Mouse (Mus musculus): ENCODE data around the gene Cfap73. TPM values are rescaled to one million over a fixed set of nuclear protein-coding genes. Genes with fewer than 3 reads are reported as not detected.
A peak's percentile ranks its signal among the peaks of the same experiment; 100 is the strongest.

Cfap73 gene
- polyA plus RNA-seq, 1 experiment from 2014 or later, result not detected

GRCm38 (mm10) chr5:120587616-120587926 lies 46.5 kb downstream of the Cfap73 start:
- H3K36me3 ChIP-seq (ENCODE audit: control insufficient read depth, insufficient read depth, low read length), result no peaks in the 10 kb centered on the region
- H3K4me3 ChIP-seq (ENCODE audit: low read depth, low read length), result peak overlapping the region; percentile 69
- 38% methylated on average over 9 of the region's 9 CpGs for WGBS
- H3K4me2 ChIP-seq, result peak overlapping the region; percentile 70
- H3K4me1 ChIP-seq (ENCODE audit: control insufficient read depth, insufficient read depth, low read length), result peaks cover 13% of the 10 kb centered on the region; the same call in 1 of the 2 replicates
- no peak overlapping the region for H3K27ac ChIP-seq (ENCODE audit: low read depth, low read length)
- DNase-seq (ENCODE audit: low spot score, missing footprints) (no peak), ATAC-seq (ENCODE audit: low FRiP score) (no peak)
- peak overlapping the region; percentile 79; the same call in 1 of the 2 replicates for H3K9ac ChIP-seq (ENCODE audit: low read length)
- no peaks in the 10 kb centered on the region for H3K9me3 ChIP-seq (ENCODE audit: control insufficient read depth, low read length)
- no peaks in the 10 kb centered on the region for H3K27me3 ChIP-seq (ENCODE audit: control insufficient read depth, insufficient read depth, low read length)

- Histone ChIP-seq H3K4me3 (ENCODE audit: low read depth, low read length) (no peak overlapping the region), H3K36me3 (ENCODE audit: control insufficient read depth, insufficient read depth, low read length) (no peaks in the 10 kb centered on the region), H3K9ac (ENCODE audit: low read length) (peak overlapping the region; percentile 79; the same call in 1 of the 2 replicates), H3K4me2 (peak overlapping the region; percentile 70), H3K27me3 (ENCODE audit: control insufficient read depth, insufficient read depth, low read length) (no peaks in the 10 kb centered on the region), H3K9me3 (ENCODE audit: control insufficient read depth, low read length) (no peaks in the 10 kb centered on the region), H3K4me1 (ENCODE audit: control insufficient read depth, insufficient read depth, low read length) (peaks cover 13% of the 10 kb centered on the region; the same call in 1 of the 2 replicates), H3K27ac (ENCODE audit: low read depth, low read length) (no peak overlapping the region)
- 10% methylated on average over 17 of the region's 17 CpGs for WGBS
- no peak for DNase-seq (ENCODE audit: low spot score, missing footprints)
- ATAC-seq (ENCODE audit: low FRiP score), result no peak
Measured at GRCm38 (mm10) chr5:120586741-120587615, 47.1 kb downstream of the Cfap73 start.

- Histone ChIP-seq H3K36me3 (ENCODE audit: control insufficient read depth, insufficient read depth, low read length) (no peaks in the 10 kb centered on the region), H3K4me3 (ENCODE audit: low read depth, low read length) (no peak overlapping the region), H3K27me3 (ENCODE audit: control insufficient read depth, insufficient read depth, low read length) (no peaks in the 10 kb centered on the region), H3K4me2 (no peak overlapping the region), H3K9ac (ENCODE audit: low read length) (no peak overlapping the region), H3K4me1 (ENCODE audit: control insufficient read depth, insufficient read depth, low read length) (peaks cover 13% of the 10 kb centered on the region; the same call in 1 of the 2 replicates), H3K27ac (ENCODE audit: low read depth, low read length) (no peak overlapping the region), H3K9me3 (ENCODE audit: control insufficient read depth, low read length) (no peaks in the 10 kb centered on the region)
- WGBS, result 36% methylated on average over 15 of the region's 15 CpGs
- no peak for DNase-seq (ENCODE audit: low spot score, missing footprints)
- ATAC-seq (ENCODE audit: low FRiP score), result no peak
Measured at GRCm38 (mm10) chr5:120584968-120585367, 49.1 kb downstream of the Cfap73 start.

GRCm38 (mm10) chr5:120583511-120583910 lies 50.5 kb downstream of the Cfap73 start:
- Histone ChIP-seq H3K4me3 (ENCODE audit: low read depth, low read length) (no peak overlapping the region), H3K9ac (ENCODE audit: low read length) (no peak overlapping the region), H3K36me3 (ENCODE audit: control insufficient read depth, insufficient read depth, low read length) (no peaks in the 10 kb centered on the region), H3K27me3 (ENCODE audit: control insufficient read depth, insufficient read depth, low read length) (no peaks in the 10 kb centered on the region), H3K4me2 (no peak overlapping the region), H3K27ac (ENCODE audit: low read depth, low read length) (no peak overlapping the region), H3K9me3 (ENCODE audit: control insufficient read depth, low read length) (no peaks in the 10 kb centered on the region), H3K4me1 (ENCODE audit: control insufficient read depth, insufficient read depth, low read length) (peaks cover 16% of the 10 kb centered on the region; the same call in 1 of the 2 replicates)
- no peak for DNase-seq (ENCODE audit: low spot score, missing footprints)
- ATAC-seq (ENCODE audit: low FRiP score), result no peak
- 95% methylated on average over 4 of the region's 4 CpGs for WGBS

GRCm38 (mm10) chr5:120582002-120582401 lies 52.0 kb downstream of the Cfap73 start:
- Histone ChIP-seq H3K27me3 (ENCODE audit: control insufficient read depth, insufficient read depth, low read length) (no peaks in the 10 kb centered on the region), H3K9ac (ENCODE audit: low read length) (no peak overlapping the region), H3K4me3 (ENCODE audit: low read depth, low read length) (no peak overlapping the region), H3K27ac (ENCODE audit: low read depth, low read length) (no peak overlapping the region), H3K36me3 (ENCODE audit: control insufficient read depth, insufficient read depth, low read length) (no peaks in the 10 kb centered on the region), H3K4me1 (ENCODE audit: control insufficient read depth, insufficient read depth, low read length) (peaks cover 8% of the 10 kb centered on the region; the same call in 1 of the 2 replicates), H3K9me3 (ENCODE audit: control insufficient read depth, low read length) (no peaks in the 10 kb centered on the region), H3K4me2 (no peak overlapping the region)
- ATAC-seq (ENCODE audit: low FRiP score) (no peak), DNase-seq (ENCODE audit: low spot score, missing footprints) (no peak)
- 89% methylated on average over 9 of the region's 9 CpGs for WGBS

- Histone ChIP-seq H3K27ac (ENCODE audit: low read depth, low read length) (no peak overlapping the region), H3K36me3 (ENCODE audit: control insufficient read depth, insufficient read depth, low read length) (no peaks in the 10 kb centered on the region), H3K4me3 (ENCODE audit: low read depth, low read length) (no peak overlapping the region), H3K27me3 (ENCODE audit: control insufficient read depth, insufficient read depth, low read length) (no peaks in the 10 kb centered on the region), H3K4me2 (no peak overlapping the region), H3K4me1 (ENCODE audit: control insufficient read depth, insufficient read depth, low read length) (peaks cover 7% of the 10 kb centered on the region; the same call in 1 of the 2 replicates), H3K9ac (ENCODE audit: low read length) (no peak overlapping the region), H3K9me3 (ENCODE audit: control insufficient read depth, low read length) (no peaks in the 10 kb centered on the region)
- ATAC-seq (ENCODE audit: low FRiP score), result no peak
- no peak for DNase-seq (ENCODE audit: low spot score, missing footprints)
- 91% methylated on average over 26 of the region's 26 CpGs for WGBS
Measured at GRCm38 (mm10) chr5:120579898-120580626, 54.0 kb downstream of the Cfap73 start.

GRCm38 (mm10) chr5:120579211-120579897 lies 54.7 kb downstream of the Cfap73 start:
- H3K36me3 ChIP-seq (ENCODE audit: control insufficient read depth, insufficient read depth, low read length), result no peaks in the 10 kb centered on the region
- H3K9me3 ChIP-seq (ENCODE audit: control insufficient read depth, low read length), result no peaks in the 10 kb centered on the region
- H3K4me2 ChIP-seq, result no peak overlapping the region
- WGBS, result 71% methylated on average over 26 of the region's 26 CpGs
- DNase-seq (ENCODE audit: low spot score, missing footprints) (no peak), ATAC-seq (ENCODE audit: low FRiP score) (no peak)
- H3K4me3 ChIP-seq (ENCODE audit: low read depth, low read length), result no peak overlapping the region
- peaks cover 6% of the 10 kb centered on the region; the same call in 1 of the 2 replicates for H3K4me1 ChIP-seq (ENCODE audit: control insufficient read depth, insufficient read depth, low read length)
- no peak overlapping the region for H3K9ac ChIP-seq (ENCODE audit: low read length)
- no peaks in the 10 kb centered on the region for H3K27me3 ChIP-seq (ENCODE audit: control insufficient read depth, insufficient read depth, low read length)
- H3K27ac ChIP-seq (ENCODE audit: low read depth, low read length), result no peak overlapping the region

- Histone ChIP-seq H3K4me3 (ENCODE audit: low read depth, low read length) (no peak overlapping the region), H3K27ac (ENCODE audit: low read depth, low read length) (no peak overlapping the region), H3K4me2 (no peak overlapping the region), H3K9ac (ENCODE audit: low read length) (no peak overlapping the region), H3K27me3 (ENCODE audit: control insufficient read depth, insufficient read depth, low read length) (no peaks in the 10 kb centered on the region), H3K36me3 (ENCODE audit: control insufficient read depth, insufficient read depth, low read length) (no peaks in the 10 kb centered on the region), H3K9me3 (ENCODE audit: control insufficient read depth, low read length) (no peaks in the 10 kb centered on the region), H3K4me1 (ENCODE audit: control insufficient read depth, insufficient read depth, low read length) (peaks cover 6% of the 10 kb centered on the region; the same call in 1 of the 2 replicates)
- WGBS, result 74% methylated on average over 12 of the region's 12 CpGs
- no peak for ATAC-seq (ENCODE audit: low FRiP score)
- DNase-seq (ENCODE audit: low spot score, missing footprints), result no peak
Measured at GRCm38 (mm10) chr5:120578504-120579081, 55.4 kb downstream of the Cfap73 start.

Data from midbrain, embryonic 11.5 days (tissue).